Mouse (Mus musculus): ENCODE measurements around the gene Zfp777. TPM values are rescaled to one million over a fixed set of nuclear protein-coding genes. Genes with fewer than 3 reads are reported as not detected.

Gene Zfp777
- polyA plus RNA-seq (2012; rRNA removed) (24.8 and 27.6 TPM in 2 replicates), polyA plus RNA-seq (2014; fragmentation: Nextera tagmentation; extraction: Ambion mirVana) (9.3 and 10.9 TPM in 2 replicates)

- H3K4me2 ChIP-seq (replicated peaks; ENCODE audit: low read depth, low read length, severe bottlenecking): peak within 1 kb of the TSS; percentile 88
- peak within 1 kb of the TSS; percentile 89 for H3K27ac ChIP-seq (replicated peaks; ENCODE audit: low read depth, low read length)
- TF ChIP-seq POLR2A (IDR thresholded peaks at IDR 0.05; ENCODE audit: borderline replicate concordance, extremely low read depth, insufficient read depth, insufficient read length): peak; percentile 86; the same call in 1 of the 2 replicates
- peaks cover 10% of the 10 kb centered on the region for H3K36me3 ChIP-seq (ENCODE audit: control insufficient read depth, insufficient read depth, low read length)
- H3K9ac ChIP-seq (ENCODE audit: low read depth, low read length, severe bottlenecking): peak within 1 kb of the TSS; percentile 90
- peaks cover 10% of the 10 kb centered on the region; the same call in 1 of the 2 replicates for H3K4me1 ChIP-seq (ENCODE audit: control insufficient read depth, insufficient read depth, low read length)
- ATAC-seq (ENCODE audit: low FRiP score, low read depth): peak; percentile 91
- peak within 1 kb of the TSS; percentile 74 for H3K4me3 ChIP-seq (replicated peaks; ENCODE audit: low read length)
- WGBS: 1% methylated on average over 36 of the region's 82 CpGs
- DNase-seq (ENCODE audit: low spot score): peak; percentile 84
- H3K27me3 ChIP-seq (ENCODE audit: control insufficient read depth, insufficient read depth, low read length): no peaks in the 10 kb centered on the region
- H3K9me3 ChIP-seq (ENCODE audit: control insufficient read depth, low read length): no peaks in the 10 kb centered on the region
Observed at GRCm38 (mm10) chr6:48048426-48049272, at the start of gene Zfp777. Gene Zfp777, minus strand, starts transcription at chr6:48048911.

- H3K27ac ChIP-seq (replicated peaks; ENCODE audit: low read depth, low read length): no peak overlapping the region
- no peaks in the 10 kb centered on the region for H3K9me3 ChIP-seq (ENCODE audit: control insufficient read depth, low read length)
- peaks cover 9% of the 10 kb centered on the region for H3K4me1 ChIP-seq (ENCODE audit: control insufficient read depth, insufficient read depth, low read length)
- no peak for TF ChIP-seq POLR2A (IDR thresholded peaks at IDR 0.05; ENCODE audit: borderline replicate concordance, extremely low read depth, insufficient read depth, insufficient read length)
- no peak for ATAC-seq (ENCODE audit: low FRiP score, low read depth)
- WGBS: 44% methylated on average over 14 of the region's 14 CpGs
- H3K4me2 ChIP-seq (replicated peaks; ENCODE audit: low read depth, low read length, severe bottlenecking): peak overlapping the region; percentile 78
- DNase-seq (ENCODE audit: low spot score): no peak
- no peak overlapping the region for H3K9ac ChIP-seq (ENCODE audit: low read depth, low read length, severe bottlenecking)
- no peaks in the 10 kb centered on the region for H3K27me3 ChIP-seq (ENCODE audit: control insufficient read depth, insufficient read depth, low read length)
- peaks cover 21% of the 10 kb centered on the region for H3K36me3 ChIP-seq (ENCODE audit: control insufficient read depth, insufficient read depth, low read length)
- peak overlapping the region; percentile 84 for H3K4me3 ChIP-seq (replicated peaks; ENCODE audit: low read length)
Observed at GRCm38 (mm10) chr6:48086957-48087715, 38.4 kb upstream of the Zfp777 start.

GRCm38 (mm10) chr6:48086471-48086878 is 37.8 kb upstream of the Zfp777 start, which contains the start of gene Zfp746:
Gene Zfp746, minus strand, starts transcription at chr6:48086593.
- H3K4me2 ChIP-seq (replicated peaks; ENCODE audit: low read depth, low read length, severe bottlenecking): peak within 1 kb of the TSS; percentile 78
- no peak for TF ChIP-seq POLR2A (IDR thresholded peaks at IDR 0.05; ENCODE audit: borderline replicate concordance, extremely low read depth, insufficient read depth, insufficient read length)
- H3K9me3 ChIP-seq (ENCODE audit: control insufficient read depth, low read length): no peaks in the 10 kb centered on the region
- H3K4me1 ChIP-seq (ENCODE audit: control insufficient read depth, insufficient read depth, low read length): peaks cover 9% of the 10 kb centered on the region
- H3K36me3 ChIP-seq (ENCODE audit: control insufficient read depth, insufficient read depth, low read length): peaks cover 27% of the 10 kb centered on the region
- H3K4me3 ChIP-seq (replicated peaks; ENCODE audit: low read length): peak within 1 kb of the TSS; percentile 84
- DNase-seq (ENCODE audit: low spot score): peak; percentile 81
- no peaks in the 10 kb centered on the region for H3K27me3 ChIP-seq (ENCODE audit: control insufficient read depth, insufficient read depth, low read length)
- WGBS: under 1% methylated on average over 22 of the region's 53 CpGs
- ATAC-seq (ENCODE audit: low FRiP score, low read depth): peak; percentile 89
- H3K9ac ChIP-seq (ENCODE audit: low read depth, low read length, severe bottlenecking): peak within 1 kb of the TSS; percentile 99
- H3K27ac ChIP-seq (replicated peaks; ENCODE audit: low read depth, low read length): peak within 1 kb of the TSS; percentile 84

- Histone ChIP-seq H3K4me1 (ENCODE audit: control insufficient read depth, insufficient read depth, low read length) (peaks cover 9% of the 10 kb centered on the region), H3K9ac (ENCODE audit: low read depth, low read length, severe bottlenecking) (peak overlapping the region; percentile 99), H3K9me3 (ENCODE audit: control insufficient read depth, low read length) (no peaks in the 10 kb centered on the region), H3K4me3 (replicated peaks; ENCODE audit: low read length) (peak overlapping the region; percentile 84), H3K4me2 (replicated peaks; ENCODE audit: low read depth, low read length, severe bottlenecking) (peak overlapping the region; percentile 78), H3K27me3 (ENCODE audit: control insufficient read depth, insufficient read depth, low read length) (no peaks in the 10 kb centered on the region), H3K36me3 (ENCODE audit: control insufficient read depth, insufficient read depth, low read length) (peaks cover 34% of the 10 kb centered on the region), H3K27ac (replicated peaks; ENCODE audit: low read depth, low read length) (peak overlapping the region; percentile 84)
- ATAC-seq (ENCODE audit: low FRiP score, low read depth) (peak; percentile 81), DNase-seq (ENCODE audit: low spot score) (peak; percentile 40)
- 4% methylated on average over 37 of the region's 72 CpGs for WGBS
- TF ChIP-seq POLR2A (IDR thresholded peaks at IDR 0.05; ENCODE audit: borderline replicate concordance, extremely low read depth, insufficient read depth, insufficient read length): no peak
Observed at GRCm38 (mm10) chr6:48085521-48086404, 37.1 kb upstream of the Zfp777 start.

All from limb, embryonic 14.5 days (tissue).